25 mouse cellular contexts compared by ENCODE assay signal in genomic region chr8:79394009-79394408, GRCm38 (mm10).
"Had no signal": no experiment of that assay in that cellular context is flagged by ENCODE, and none has a peak within 500 bp of the region (broad histone marks: within the 10 kb centered on the region; RNA-seq: fewer than 3 reads in every experiment).

No protein-coding gene starts in this region.

- H3K27ac ChIP-seq: kidney, postnatal 0 days; layer of hippocampus, adult 2 months; limb, embryonic 10.5 days; limb, embryonic 13.5 days; liver, embryonic 12.5 days; liver, embryonic 15.5 days; lung, embryonic 15.5 days; midbrain, embryonic 10.5 days; midbrain, embryonic 13.5 days; neural tube, embryonic 13.5 days; stomach, embryonic 15.5 days had no signal

- DNase-seq: kidney, postnatal 25 days; layer of hippocampus, adult 9-11 months; liver; lung, adult 18-20 months; lung, postnatal 10 days; lung, postnatal 36 days; retina, postnatal 1 day; right cerebral cortex, postnatal 25 days; spleen, adult 18-20 months; thymus, adult 18-20 months; thymus, postnatal 36 days had no signal

- ATAC-seq: liver, embryonic 12.5 days; midbrain, embryonic 13.5 days; midbrain, embryonic 16.5 days had no signal

- H3K4me3 ChIP-seq: layer of hippocampus, adult 2 months; limb, embryonic 10.5 days; limb, embryonic 13.5 days; liver, embryonic 12.5 days; liver, embryonic 15.5 days; lung, embryonic 15.5 days; midbrain, embryonic 10.5 days; midbrain, embryonic 13.5 days; myocyte; neural tube, embryonic 13.5 days; stomach, embryonic 15.5 days had no signal

- H3K4me2 ChIP-seq: limb, embryonic 13.5 days; liver, embryonic 12.5 days; liver, embryonic 15.5 days; lung, embryonic 15.5 days; midbrain, embryonic 13.5 days; neural tube, embryonic 13.5 days; stomach, embryonic 15.5 days had no signal

- H3K9me3 ChIP-seq: limb, embryonic 10.5 days; limb, embryonic 13.5 days; liver, embryonic 12.5 days; liver, embryonic 15.5 days; lung, embryonic 15.5 days; megakaryocyte, embryonic 14.5 days; midbrain, embryonic 13.5 days; neural tube, embryonic 13.5 days; stomach, embryonic 15.5 days had no signal

- H3K27me3 ChIP-seq: limb, embryonic 13.5 days; lung, embryonic 15.5 days; midbrain, embryonic 13.5 days; neural tube, embryonic 13.5 days; stomach, embryonic 15.5 days had no signal

- H3K9ac ChIP-seq: limb, embryonic 13.5 days; liver, embryonic 12.5 days; liver, embryonic 15.5 days; lung, embryonic 15.5 days; midbrain, embryonic 13.5 days; neural tube, embryonic 13.5 days; stomach, embryonic 15.5 days had no signal

- H3K36me3 ChIP-seq: liver, embryonic 15.5 days; lung, embryonic 15.5 days; stomach, embryonic 15.5 days had no signal
